Mouse (Mus musculus) macrophage (primary cell): ENCODE measurements around the gene S100b. TPM values are rescaled to one million over a fixed set of nuclear protein-coding genes. Genes with fewer than 3 reads are reported as not detected.

ENCODE experiments used
- H3K27ac ChIP-seq: fragments of 350-480 bp; formaldehyde crosslinking; 2 replicates; pipeline ENCODE4 v1.9.0; 2021
- H3K36me3 ChIP-seq: fragments of 350-480 bp; formaldehyde crosslinking; 2 replicates; pipeline ENCODE4 v1.9.0; 2021; ENCODE audit errors: inconsistent target
- H3K4me3 ChIP-seq: fragments of 350-480 bp; formaldehyde crosslinking; 2 replicates; pipeline ENCODE4 v1.9.0; 2021; ENCODE audit errors: inconsistent target
- H3K79me2 ChIP-seq: fragments of 350-480 bp; formaldehyde crosslinking; 2 replicates; pipeline ENCODE4 v1.9.0; 2021; ENCODE audit errors: inconsistent target
- WGBS: methylation state at CpG from one replicate; pipeline ENCODE4 v1.1.7; 2026; ENCODE audit warnings: inconsistent platforms; ENCODE audit not compliant: missing documents; 5-methylcytosine and 5-hydroxymethylcytosine counted together
- polyA plus RNA-seq: library from polyadenylated mRNA; stranded (reverse); fragments of 250-400 nt; gene quantifications from 3 replicates; pipeline ENCODE4 v1.2.4, GENCODE M21; 2018; ENCODE audit warnings: inconsistent platforms
- total RNA-seq, 78 experiments: library from RNA; depleted of rRNA; stranded (reverse); fragments of 250-400 nt; gene quantifications; 1 replicate in 9 of 78; 2 replicates in 24 of 78; 3 replicates in 43 of 78; 4 replicates in 2 of 78; pipeline ENCODE4 v1.2.4; 2018; ENCODE audit warnings: inconsistent platforms in 56 of 78

S100b gene
- under 1 TPM in 1 of 26 experiments, not detected in 25; 0.60 TPM for total RNA-seq (2018; cell fraction: chromatin; rRNA removed)
- under 1 TPM in 8 of 26 experiments, not detected in 18; 0.07 to 0.22 (median 0.14) TPM for total RNA-seq (2018; cell fraction: cytosol; rRNA removed)
- total RNA-seq (2018; cell fraction: nucleus; rRNA removed) = not detected
- 0.17 TPM in 1 of 3 replicates, not detected in the others for polyA plus RNA-seq

GRCm38 (mm10) chr10:76253536-76253935 is at the start of gene S100b:
S100b (plus strand) TSS chr10:76253853.
- no peaks in the 10 kb centered on the region for H3K79me2 ChIP-seq
- no peak within 1 kb of the TSS for H3K27ac ChIP-seq
- no peaks in the 10 kb centered on the region for H3K36me3 ChIP-seq
- WGBS = 66% methylated on average over 4 of the region's 4 CpGs
- no peak within 1 kb of the TSS for H3K4me3 ChIP-seq

GRCm38 (mm10) chr10:76207262-76207796 is 46.3 kb upstream of the S100b start:
- Histone ChIP-seq H3K36me3 (peaks cover 26% of the 10 kb centered on the region; the same call in 1 of the 2 replicates), H3K79me2 (no peaks in the 10 kb centered on the region), H3K27ac (no peak overlapping the region), H3K4me3 (no peak overlapping the region)
- 96% methylated on average over 13 of the region's 13 CpGs for WGBS

- peaks cover 37% of the 10 kb centered on the region for H3K36me3 ChIP-seq
Observed at GRCm38 (mm10) chr10:76209241-76209640, 44.4 kb upstream of the S100b start.

GRCm38 (mm10) chr10:76210806-76211205 is 42.8 kb upstream of the S100b start:
- no peak overlapping the region for H3K4me3 ChIP-seq
- peaks cover 52% of the 10 kb centered on the region for H3K36me3 ChIP-seq
- WGBS = 95% methylated on average over 7 of the region's 7 CpGs

More at GRCm38 (mm10) chr10:76209241-76209640, 44.4 kb upstream of the S100b start:
- 90% methylated on average over 8 of the region's 8 CpGs for WGBS
- no peak overlapping the region for H3K27ac ChIP-seq
- H3K4me3 ChIP-seq = no peak overlapping the region
- H3K79me2 ChIP-seq = no peaks in the 10 kb centered on the region

GRCm38 (mm10) chr10:76212121-76212520 is 41.5 kb upstream of the S100b start:
- H3K36me3 ChIP-seq = peaks cover 59% of the 10 kb centered on the region
- H3K79me2 ChIP-seq = no peaks in the 10 kb centered on the region
- no peak overlapping the region for H3K4me3 ChIP-seq
- WGBS = 97% methylated on average over 6 of the region's 6 CpGs
- no peak overlapping the region for H3K27ac ChIP-seq

More at GRCm38 (mm10) chr10:76210806-76211205, 42.8 kb upstream of the S100b start:
- no peaks in the 10 kb centered on the region for H3K79me2 ChIP-seq
- H3K27ac ChIP-seq = no peak overlapping the region

GRCm38 (mm10) chr10:76214161-76214560 is 39.5 kb upstream of the S100b start:
- 83% methylated on average over 4 of the region's 4 CpGs for WGBS
- no peaks in the 10 kb centered on the region for H3K79me2 ChIP-seq
- no peak overlapping the region for H3K4me3 ChIP-seq
- no peak overlapping the region for H3K27ac ChIP-seq
- H3K36me3 ChIP-seq = peaks cover 49% of the 10 kb centered on the region

GRCm38 (mm10) chr10:76217056-76217455 is 36.6 kb upstream of the S100b start:
- WGBS = 97% methylated on average over 16 of the region's 17 CpGs
- Histone ChIP-seq H3K36me3 (peaks cover 66% of the 10 kb centered on the region), H3K4me3 (no peak overlapping the region), H3K79me2 (no peaks in the 10 kb centered on the region), H3K27ac (no peak overlapping the region)

GRCm38 (mm10) chr10:76218240-76218639 is 35.4 kb upstream of the S100b start:
- peaks cover 73% of the 10 kb centered on the region for H3K36me3 ChIP-seq
- no peak overlapping the region for H3K4me3 ChIP-seq
- no peaks in the 10 kb centered on the region for H3K79me2 ChIP-seq
- 92% methylated on average over 9 of the region's 9 CpGs for WGBS
- no peak overlapping the region for H3K27ac ChIP-seq

- no peak overlapping the region for H3K4me3 ChIP-seq
- WGBS = 78% methylated on average over 11 of the region's 11 CpGs
- H3K27ac ChIP-seq = no peak overlapping the region
- H3K36me3 ChIP-seq = peaks cover 35% of the 10 kb centered on the region; the same call in 1 of the 2 replicates
- H3K79me2 ChIP-seq = no peaks in the 10 kb centered on the region
Observed at GRCm38 (mm10) chr10:76225944-76226343, 27.7 kb upstream of the S100b start.

GRCm38 (mm10) chr10:76229627-76230026 is 24.0 kb upstream of the S100b start:
- peaks cover 5% of the 10 kb centered on the region; the same call in 1 of the 2 replicates for H3K36me3 ChIP-seq
- no peak overlapping the region for H3K27ac ChIP-seq
- WGBS = 88% methylated on average over 1 of the region's 1 CpGs
- no peak overlapping the region for H3K4me3 ChIP-seq
- peaks cover 7% of the 10 kb centered on the region; the same call in 1 of the 2 replicates for H3K79me2 ChIP-seq

- H3K79me2 ChIP-seq = peaks cover 35% of the 10 kb centered on the region
- WGBS = 1% methylated on average over 47 of the region's 47 CpGs
Observed at GRCm38 (mm10) chr10:76237341-76238225, 16.1 kb upstream of the S100b start, which contains the start of gene Prmt2. Prmt2 (minus strand) TSS chr10:76237865.

GRCm38 (mm10) chr10:76239401-76239800 is 14.3 kb upstream of the S100b start:
- Histone ChIP-seq H3K27ac (no peak overlapping the region), H3K79me2 (peaks cover 30% of the 10 kb centered on the region), H3K36me3 (no peaks in the 10 kb centered on the region), H3K4me3 (no peak overlapping the region)
- WGBS = 91% methylated on average over 4 of the region's 4 CpGs

More at GRCm38 (mm10) chr10:76237341-76238225, 16.1 kb upstream of the S100b start, which contains the start of gene Prmt2:
- Histone ChIP-seq H3K4me3 (peak within 1 kb of the TSS; percentile 97), H3K36me3 (no peaks in the 10 kb centered on the region), H3K27ac (peak within 1 kb of the TSS; percentile 60)

- H3K27ac ChIP-seq = no peak overlapping the region
- WGBS = 91% methylated on average over 2 of the region's 2 CpGs
- no peaks in the 10 kb centered on the region for H3K79me2 ChIP-seq
- no peaks in the 10 kb centered on the region for H3K36me3 ChIP-seq
- no peak overlapping the region for H3K4me3 ChIP-seq
Observed at GRCm38 (mm10) chr10:76245106-76245505, 8.5 kb upstream of the S100b start.

GRCm38 (mm10) chr10:76246601-76247000 is 7.1 kb upstream of the S100b start:
- Histone ChIP-seq H3K27ac (no peak overlapping the region), H3K79me2 (no peaks in the 10 kb centered on the region), H3K4me3 (no peak overlapping the region), H3K36me3 (no peaks in the 10 kb centered on the region)
- WGBS = 86% methylated on average over 4 of the region's 4 CpGs
